Mouse (Mus musculus) midbrain, embryonic 13.5 days (tissue): Measurements from ENCODE around the gene Tlr11. TPM values are rescaled to one million over a fixed set of nuclear protein-coding genes. Genes with fewer than 3 reads are reported as not detected.

ENCODE experiments used
- ATAC-seq: fragments of 200-750 bp; cut with Nextera tagmentation; 2 replicates; pipeline ENCODE4 v1.8.0; 2017; ENCODE audit warnings: mild to moderate bottlenecking, moderate TSS enrichment, moderate library complexity
- H3K27ac ChIP-seq: fragments of 300-500 bp; sonication (generic); 2 replicates; pipeline ENCODE4 v1.5.1; 2015; ENCODE audit warnings: inconsistent platforms, mild to moderate bottlenecking, moderate library complexity
- H3K27me3 ChIP-seq: fragments of 300-500 bp; sonication (generic); 2 replicates; pipeline ENCODE4 v1.6.1; 2015; ENCODE audit warnings: mild to moderate bottlenecking, inconsistent platforms
- H3K36me3 ChIP-seq: fragments of 300-500 bp; sonication (generic); 2 replicates; pipeline ENCODE4 v1.6.1; 2015; ENCODE audit warnings: mild to moderate bottlenecking, inconsistent platforms
- H3K4me1 ChIP-seq: fragments of 300-500 bp; sonication (generic); replicated peaks from 2 replicates; pipeline ENCODE4 v1.6.1; 2015; ENCODE audit warnings: inconsistent platforms
- H3K4me2 ChIP-seq: fragments of 300-500 bp; sonication (generic); replicated peaks from 2 replicates; pipeline ENCODE4 v1.6.1; 2015; ENCODE audit warnings: moderate library complexity, mild to moderate bottlenecking, inconsistent platforms
- H3K4me3 ChIP-seq: fragments of 300-500 bp; sonication (generic); replicated peaks from 2 replicates; pipeline ENCODE4 v1.5.1; 2015; ENCODE audit warnings: mild to moderate bottlenecking, inconsistent platforms
- H3K9ac ChIP-seq: fragments of 300-500 bp; sonication (generic); replicated peaks from 2 replicates; pipeline ENCODE4 v1.6.1; 2015; ENCODE audit warnings: mild to moderate bottlenecking, inconsistent platforms
- H3K9me3 ChIP-seq: fragments of 300-500 bp; sonication (generic); 2 replicates; pipeline ENCODE4 v1.6.1; 2016; ENCODE audit warnings: mild to moderate bottlenecking, inconsistent platforms
- WGBS: fragments of 180-500 bp; shearing (Covaris S2); methylation state at CpG from one replicate; pipeline ENCODE4 v1.1.7; 2015; 5-methylcytosine and 5-hydroxymethylcytosine counted together
- polyA plus RNA-seq: library from polyadenylated mRNA; unstranded; fragments of >200 nt; fragmentation: Nextera tagmentation; extraction: Ambion mirVana; gene quantifications from 2 replicates; pipeline ENCODE4 v1.2.1, GENCODE M21; 2015

The Tlr11 gene
- not detected in 2 replicates for polyA plus RNA-seq

- Histone ChIP-seq H3K36me3 (no peaks in the 10 kb centered on the region), H3K4me1 (no peaks in the 10 kb centered on the region), H3K27me3 (no peaks in the 10 kb centered on the region), H3K4me3 (no peak within 1 kb of the TSS), H3K4me2 (no peak within 1 kb of the TSS), H3K9me3 (no peaks in the 10 kb centered on the region), H3K27ac (no peak within 1 kb of the TSS), H3K9ac (no peak within 1 kb of the TSS)
- WGBS: 90% methylated on average over 2 of the region's 2 CpGs
- no peak for ATAC-seq
Observed at GRCm38 (mm10) chr14:50357593-50357992, at the start of gene Tlr11. Tlr11 (plus strand) TSS chr14:50357914.

DNA sequence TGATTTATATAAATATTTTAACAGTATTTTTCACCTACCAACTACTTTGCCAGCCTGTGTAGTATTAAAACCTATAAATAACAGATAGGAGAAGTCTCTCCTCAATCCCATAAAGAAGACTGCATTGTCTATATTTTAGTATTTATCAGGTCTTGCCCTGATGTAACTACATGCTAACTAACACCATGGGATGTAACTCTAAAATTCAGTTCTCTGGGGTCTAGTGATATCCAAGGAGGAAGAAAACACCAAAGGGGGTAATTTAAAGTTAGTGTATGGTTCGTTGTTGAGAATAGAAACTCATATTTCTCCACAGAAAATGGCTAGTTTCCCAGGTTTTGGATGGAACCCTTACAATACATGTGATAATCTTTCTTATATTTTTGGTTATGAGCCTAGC, 31.1 kb upstream of the Tlr11 start, which contains the start of gene Olfr734:
Olfr734 (minus strand) TSS at position 101 of the 400 bp plus-strand sequence.
- Histone ChIP-seq H3K27me3 (no peaks in the 10 kb centered on the region), H3K4me2 (no peak within 1 kb of the TSS), H3K4me1 (no peaks in the 10 kb centered on the region), H3K9me3 (peaks cover 2% of the 10 kb centered on the region; the same call in 1 of the 2 replicates), H3K36me3 (no peaks in the 10 kb centered on the region), H3K27ac (no peak within 1 kb of the TSS), H3K9ac (no peak within 1 kb of the TSS), H3K4me3 (no peak within 1 kb of the TSS)
- no peak for ATAC-seq
- 69% methylated on average over 1 of the region's 1 CpGs for WGBS

DNA sequence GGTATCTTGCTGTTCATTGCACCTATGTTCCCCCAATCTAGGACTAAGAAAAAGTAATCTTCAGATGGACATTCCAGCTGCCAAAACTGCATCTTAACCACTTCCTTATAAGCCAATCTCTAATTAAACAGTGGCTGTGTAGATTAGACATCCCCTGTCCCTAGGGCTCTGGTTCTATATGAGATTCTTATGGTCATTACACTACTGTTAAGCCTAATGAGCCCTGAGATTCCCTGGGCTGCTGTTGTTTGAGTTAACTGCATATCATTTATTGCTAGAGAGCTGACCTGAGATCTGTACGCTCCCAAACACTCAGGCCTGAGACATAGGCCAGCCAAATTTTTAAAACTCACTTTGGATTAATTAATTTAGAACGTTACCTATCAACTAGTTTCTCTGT, 8.9 kb upstream of the Tlr11 start, which contains the start of gene Olfr735:
Olfr735 (minus strand) TSS at position 77 of the 400 bp plus-strand sequence.
- no peak within 1 kb of the TSS for H3K27ac ChIP-seq
- no peak within 1 kb of the TSS for H3K4me3 ChIP-seq

DNA sequence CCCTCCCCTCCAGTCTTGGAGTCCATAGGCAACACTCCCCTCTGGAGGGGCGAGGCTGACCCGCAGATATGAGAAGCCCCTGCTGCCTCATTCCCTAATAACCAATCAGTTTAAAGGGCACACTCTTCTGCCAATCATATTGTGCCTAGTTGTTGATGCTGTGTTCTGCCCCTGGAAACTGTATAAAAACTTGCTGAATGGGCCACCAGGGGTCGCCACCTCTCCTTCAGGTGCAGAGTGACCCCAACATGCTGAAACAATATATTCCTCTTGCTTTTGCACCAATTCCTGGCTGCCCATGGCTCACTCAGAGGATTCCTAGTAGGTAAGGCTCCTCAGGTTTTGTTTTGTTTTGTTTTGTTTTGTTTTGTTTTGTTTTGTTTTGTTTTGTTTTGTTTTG, 5.3 kb upstream of the Tlr11 start:
- Histone ChIP-seq H3K27ac (no peak overlapping the region), H3K9ac (no peak overlapping the region), H3K4me1 (no peaks in the 10 kb centered on the region), H3K4me2 (no peak overlapping the region), H3K36me3 (no peaks in the 10 kb centered on the region), H3K27me3 (no peaks in the 10 kb centered on the region), H3K4me3 (no peak overlapping the region), H3K9me3 (no peaks in the 10 kb centered on the region)
- ATAC-seq: no peak
- 56% methylated on average over 3 of the region's 3 CpGs for WGBS

More for the DNA sequence above, 8.9 kb upstream of the Tlr11 start, which contains the start of gene Olfr735:
- no peaks in the 10 kb centered on the region for H3K4me1 ChIP-seq
- H3K9me3 ChIP-seq: no peaks in the 10 kb centered on the region
- no peaks in the 10 kb centered on the region for H3K36me3 ChIP-seq
- no peaks in the 10 kb centered on the region for H3K27me3 ChIP-seq
- ATAC-seq: no peak
- WGBS: 92% methylated on average over 2 of the region's 2 CpGs
- H3K4me2 ChIP-seq: no peak within 1 kb of the TSS
- H3K9ac ChIP-seq: no peak within 1 kb of the TSS

GRCm38 (mm10) chr14:50356725-50357124, 989 bp upstream of the Tlr11 start:
- no peak for ATAC-seq

DNA sequence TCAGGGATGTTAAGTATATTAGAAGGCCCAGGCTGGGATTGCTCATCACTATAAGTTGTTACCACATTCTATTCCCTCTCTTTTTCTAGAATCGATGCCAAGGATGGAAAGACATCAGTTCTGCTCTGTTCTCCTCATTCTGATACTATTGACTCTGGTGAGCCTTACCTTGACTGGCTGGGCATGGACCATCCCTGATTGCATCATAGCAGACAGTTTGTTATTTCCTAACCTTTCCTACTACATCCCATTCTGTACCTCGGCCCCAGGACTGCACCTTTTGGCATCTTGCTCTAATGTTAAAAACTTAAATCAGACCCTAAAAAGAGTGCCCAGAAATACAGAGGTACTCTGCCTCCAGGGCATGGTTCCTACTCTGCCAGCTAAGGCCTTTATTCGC, 2.8 kb downstream of the Tlr11 start:
- Histone ChIP-seq H3K4me2 (no peak overlapping the region), H3K36me3 (no peaks in the 10 kb centered on the region), H3K4me3 (no peak overlapping the region), H3K4me1 (no peaks in the 10 kb centered on the region), H3K27ac (no peak overlapping the region), H3K9me3 (no peaks in the 10 kb centered on the region), H3K9ac (no peak overlapping the region), H3K27me3 (no peaks in the 10 kb centered on the region)
- ATAC-seq: no peak
- WGBS: 88% methylated on average over 3 of the region's 3 CpGs

More at GRCm38 (mm10) chr14:50356725-50357124, 989 bp upstream of the Tlr11 start:
- no peak overlapping the region for H3K4me3 ChIP-seq
- H3K36me3 ChIP-seq: no peaks in the 10 kb centered on the region
- H3K9me3 ChIP-seq: no peaks in the 10 kb centered on the region
- H3K27me3 ChIP-seq: no peaks in the 10 kb centered on the region
- no peaks in the 10 kb centered on the region for H3K4me1 ChIP-seq
- no peak overlapping the region for H3K4me2 ChIP-seq
- no peak overlapping the region for H3K9ac ChIP-seq
- H3K27ac ChIP-seq: no peak overlapping the region
- 84% methylated on average over 2 of the region's 2 CpGs for WGBS

DNA sequence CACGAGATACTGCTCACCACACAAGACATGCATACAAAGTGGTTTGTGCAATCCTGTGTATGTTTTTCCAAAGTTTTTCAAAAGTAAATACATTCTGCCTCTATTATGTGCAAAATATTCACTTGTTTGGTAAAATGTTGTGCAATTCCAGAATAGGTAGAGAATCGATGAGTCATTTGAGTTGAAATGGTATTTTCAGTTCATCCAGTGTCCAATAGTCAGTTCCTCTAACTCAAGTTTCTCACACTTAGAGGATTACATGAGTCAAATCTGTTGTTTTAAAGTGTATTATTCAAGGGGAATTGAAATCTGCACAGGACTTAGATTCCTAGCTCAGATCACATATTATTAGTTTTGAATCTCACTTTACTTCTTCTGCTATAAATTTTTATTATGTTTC, 5.8 kb downstream of the Tlr11 start:
- H3K4me1 ChIP-seq: no peaks in the 10 kb centered on the region
- no peak overlapping the region for H3K27ac ChIP-seq
- H3K9ac ChIP-seq: no peak overlapping the region
- no peaks in the 10 kb centered on the region for H3K9me3 ChIP-seq
- H3K36me3 ChIP-seq: no peaks in the 10 kb centered on the region
- no peak overlapping the region for H3K4me3 ChIP-seq
- H3K4me2 ChIP-seq: no peak overlapping the region
- H3K27me3 ChIP-seq: no peaks in the 10 kb centered on the region
- WGBS: 74% methylated on average over 2 of the region's 2 CpGs
- no peak for ATAC-seq

DNA sequence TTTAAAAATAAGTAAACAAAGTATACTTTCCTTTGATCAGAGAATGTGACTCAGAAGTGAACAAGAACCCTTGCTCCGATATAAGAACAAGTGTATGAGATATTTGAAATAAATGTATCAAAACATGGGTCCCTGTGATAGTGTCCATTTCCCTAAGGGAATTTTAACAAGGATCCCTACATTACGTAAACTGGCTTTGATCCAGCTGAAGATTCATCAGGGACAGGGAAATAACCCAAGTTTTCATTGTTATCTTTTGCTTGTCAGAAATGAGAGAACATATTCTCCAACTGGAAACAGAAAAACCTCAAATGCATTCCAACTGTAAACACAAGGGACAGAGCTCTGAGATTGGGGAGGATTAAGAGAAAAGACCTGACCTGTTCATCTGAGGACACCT, 23.1 kb downstream of the Tlr11 start, which contains the start of gene Olfr736:
Olfr736 (plus strand) TSS at position 301 of the 400 bp plus-strand sequence.
- Histone ChIP-seq H3K36me3 (no peaks in the 10 kb centered on the region), H3K4me2 (no peak within 1 kb of the TSS), H3K9me3 (no peaks in the 10 kb centered on the region), H3K4me3 (no peak within 1 kb of the TSS), H3K27ac (no peak within 1 kb of the TSS), H3K27me3 (no peaks in the 10 kb centered on the region), H3K4me1 (no peaks in the 10 kb centered on the region), H3K9ac (no peak within 1 kb of the TSS)
- ATAC-seq: no peak
- WGBS: 90% methylated on average over 2 of the region's 2 CpGs

GRCm38 (mm10) chr14:50407268-50407667, 49.6 kb downstream of the Tlr11 start, which contains the start of gene Olfr738:
Olfr738 (plus strand) TSS chr14:50407568.
- Histone ChIP-seq H3K4me3 (no peak within 1 kb of the TSS), H3K27ac (no peak within 1 kb of the TSS), H3K9ac (no peak within 1 kb of the TSS), H3K4me2 (no peak within 1 kb of the TSS), H3K9me3 (no peaks in the 10 kb centered on the region), H3K36me3 (no peaks in the 10 kb centered on the region), H3K27me3 (no peaks in the 10 kb centered on the region), H3K4me1 (no peaks in the 10 kb centered on the region)
- WGBS: 78% methylated on average over 1 of the region's 1 CpGs
- ATAC-seq: no peak

Other genes starting within 250 kb of the Tlr11 start
- gene Olfr727, start 234.7 kb upstream of the Tlr11 start, polyA plus RNA-seq: not detected in 2 replicates
- not detected in 2 replicates for gene Olfr728, start 215.2 kb upstream of the Tlr11 start, polyA plus RNA-seq
- gene Olfr729, start 205.0 kb upstream of the Tlr11 start, polyA plus RNA-seq: not detected in 2 replicates
- gene Olfr730, start 169.7 kb upstream of the Tlr11 start, polyA plus RNA-seq: not detected in 2 replicates
- not detected in 2 replicates for gene Olfr731, start 116.0 kb upstream of the Tlr11 start, polyA plus RNA-seq
- gene Olfr732, start 73.7 kb upstream of the Tlr11 start, polyA plus RNA-seq: not detected in 2 replicates
- not detected in 2 replicates for gene Olfr733, start 56.4 kb upstream of the Tlr11 start, polyA plus RNA-seq
- not detected in 2 replicates for gene Olfr734, start 31.2 kb upstream of the Tlr11 start, polyA plus RNA-seq
- gene Olfr735, start 9.0 kb upstream of the Tlr11 start, polyA plus RNA-seq: not detected in 2 replicates
- gene Olfr736, start 23.2 kb downstream of the Tlr11 start, polyA plus RNA-seq: not detected in 2 replicates
- gene Olfr738, start 49.7 kb downstream of the Tlr11 start, polyA plus RNA-seq: not detected in 2 replicates
- not detected in 2 replicates for gene Olfr739, start 60.7 kb downstream of the Tlr11 start, polyA plus RNA-seq
- not detected in 2 replicates for gene Olfr740, start 87.6 kb downstream of the Tlr11 start, polyA plus RNA-seq
- gene Olfr741, start 114.8 kb downstream of the Tlr11 start, polyA plus RNA-seq: not detected in 2 replicates
- gene Olfr742, start 145.7 kb downstream of the Tlr11 start, polyA plus RNA-seq: not detected in 2 replicates
- gene Olfr743, start 163.9 kb downstream of the Tlr11 start, polyA plus RNA-seq: not detected in 2 replicates